Mouse (Mus musculus) limb, embryonic 13.5 days (tissue): ENCODE measurements around the gene Zfp27. TPM values are rescaled to one million over a fixed set of nuclear protein-coding genes. Genes with fewer than 3 reads are reported as not detected.

ENCODE experiments used
- ATAC-seq: fragments of 200-750 bp; cut with Nextera tagmentation; 2 replicates; pipeline ENCODE4 v1.8.0; 2017; ENCODE audit warnings: low read depth, moderate number of reproducible peaks, moderate TSS enrichment; ENCODE audit not compliant: low FRiP score
- H3K27ac ChIP-seq: fragments of 300-500 bp; sonication (generic); 2 replicates; pipeline ENCODE4 v1.5.1; 2015; ENCODE audit warnings: inconsistent platforms, mild to moderate bottlenecking, moderate library complexity
- H3K27me3 ChIP-seq: fragments of 300-500 bp; sonication (generic); 2 replicates; pipeline ENCODE4 v1.6.1; 2015; ENCODE audit warnings: mild to moderate bottlenecking, inconsistent platforms
- H3K36me3 ChIP-seq: fragments of 300-500 bp; sonication (generic); 2 replicates; pipeline ENCODE4 v1.6.1; 2015; ENCODE audit warnings: inconsistent platforms, mild to moderate bottlenecking, moderate library complexity
- H3K4me1 ChIP-seq: fragments of 300-500 bp; sonication (generic); 2 replicates; pipeline ENCODE4 v1.6.1; 2015; ENCODE audit warnings: inconsistent platforms
- H3K4me2 ChIP-seq: fragments of 300-500 bp; sonication (generic); replicated peaks from 2 replicates; pipeline ENCODE4 v1.6.1; 2015; ENCODE audit warnings: inconsistent platforms, mild to moderate bottlenecking, moderate library complexity
- H3K4me3 ChIP-seq: fragments of 300-500 bp; sonication (generic); 2 replicates; pipeline ENCODE4 v1.5.1; 2015; ENCODE audit warnings: moderate library complexity, mild to moderate bottlenecking, inconsistent platforms
- H3K9ac ChIP-seq: fragments of 300-500 bp; sonication (generic); 2 replicates; pipeline ENCODE4 v1.6.1; 2015; ENCODE audit warnings: mild to moderate bottlenecking, inconsistent platforms
- H3K9me3 ChIP-seq: fragments of 300-500 bp; sonication (generic); 2 replicates; pipeline ENCODE4 v1.6.1; 2016; ENCODE audit warnings: inconsistent platforms
- WGBS: fragments of 180-500 bp; shearing (Covaris S2); methylation state at CpG from one replicate; pipeline ENCODE4 v1.1.7; 2015; 5-methylcytosine and 5-hydroxymethylcytosine counted together
- polyA plus RNA-seq: library from polyadenylated mRNA; unstranded; fragments of >200 nt; fragmentation: Nextera tagmentation; extraction: Ambion mirVana; gene quantifications from 2 replicates; pipeline ENCODE4 v1.2.1, GENCODE M21; 2015

Gene Zfp27
- polyA plus RNA-seq, result 14.5 and 14.7 TPM in 2 replicates

- Histone ChIP-seq H3K27ac (peak within 1 kb of the TSS; percentile 94), H3K27me3 (no peaks in the 10 kb centered on the region), H3K36me3 (peaks cover 22% of the 10 kb centered on the region), H3K9ac (peak within 1 kb of the TSS; percentile 75), H3K4me3 (peak within 1 kb of the TSS; percentile 59), H3K4me2 (peak within 1 kb of the TSS; percentile 68), H3K4me1 (peaks cover 18% of the 10 kb centered on the region), H3K9me3 (no peaks in the 10 kb centered on the region)
- WGBS, result under 1% methylated on average over 22 of the region's 22 CpGs
- peak; percentile 83 for ATAC-seq
Measured at GRCm38 (mm10) chr7:29905966-29906681, at the start of gene Zfp27. TSS of gene Zfp27 (minus strand) at chr7:29906572.

- Histone ChIP-seq H3K27me3 (no peaks in the 10 kb centered on the region), H3K9ac (no peak overlapping the region), H3K4me2 (peak overlapping the region; percentile 65), H3K36me3 (peaks cover 17% of the 10 kb centered on the region), H3K9me3 (no peaks in the 10 kb centered on the region), H3K4me1 (no peaks in the 10 kb centered on the region), H3K27ac (no peak overlapping the region), H3K4me3 (peak overlapping the region; percentile 74)
- WGBS, result 32% methylated on average over 4 of the region's 4 CpGs
- no peak for ATAC-seq
Measured at GRCm38 (mm10) chr7:29954731-29955130, 48.4 kb upstream of the Zfp27 start.

- Histone ChIP-seq H3K9ac (peak within 1 kb of the TSS; percentile 94), H3K4me2 (peak within 1 kb of the TSS; percentile 65), H3K4me1 (no peaks in the 10 kb centered on the region), H3K27me3 (no peaks in the 10 kb centered on the region), H3K9me3 (no peaks in the 10 kb centered on the region), H3K36me3 (peaks cover 25% of the 10 kb centered on the region), H3K27ac (peak within 1 kb of the TSS; percentile 95), H3K4me3 (peak within 1 kb of the TSS; percentile 74)
- peak; percentile 92 for ATAC-seq
- 2% methylated on average over 52 of the region's 52 CpGs for WGBS
Measured at GRCm38 (mm10) chr7:29953513-29954401, 47.4 kb upstream of the Zfp27 start, which contains the start of gene Zfp74. TSS of gene Zfp74 (minus strand) at chr7:29954089.

- 28% methylated on average over 10 of the region's 10 CpGs for WGBS
- Histone ChIP-seq H3K27ac (peak overlapping the region; percentile 95; the same call in 1 of the 2 replicates), H3K4me3 (peak overlapping the region; percentile 74), H3K9me3 (no peaks in the 10 kb centered on the region), H3K4me2 (peak overlapping the region; percentile 65), H3K9ac (peak overlapping the region; percentile 94), H3K27me3 (no peaks in the 10 kb centered on the region), H3K4me1 (no peaks in the 10 kb centered on the region), H3K36me3 (peaks cover 30% of the 10 kb centered on the region)
- ATAC-seq, result no peak; the same call in 1 of the 2 replicates
Measured at GRCm38 (mm10) chr7:29953086-29953485, 46.7 kb upstream of the Zfp27 start.

GRCm38 (mm10) chr7:29944201-29944600, 37.8 kb upstream of the Zfp27 start:
- Histone ChIP-seq H3K9ac (no peak overlapping the region), H3K4me3 (no peak overlapping the region), H3K9me3 (no peaks in the 10 kb centered on the region), H3K4me1 (no peaks in the 10 kb centered on the region), H3K4me2 (no peak overlapping the region), H3K36me3 (peaks cover 51% of the 10 kb centered on the region), H3K27me3 (no peaks in the 10 kb centered on the region), H3K27ac (no peak overlapping the region)
- WGBS, result 84% methylated on average over 2 of the region's 2 CpGs
- no peak for ATAC-seq

GRCm38 (mm10) chr7:29943720-29944119, 37.3 kb upstream of the Zfp27 start:
- Histone ChIP-seq H3K27ac (no peak overlapping the region), H3K9me3 (no peaks in the 10 kb centered on the region), H3K36me3 (peaks cover 48% of the 10 kb centered on the region), H3K4me3 (no peak overlapping the region), H3K9ac (no peak overlapping the region), H3K27me3 (no peaks in the 10 kb centered on the region), H3K4me2 (no peak overlapping the region), H3K4me1 (no peaks in the 10 kb centered on the region)
- no peak for ATAC-seq
- WGBS, result 72% methylated on average over 2 of the region's 2 CpGs

GRCm38 (mm10) chr7:29942740-29943139, 36.4 kb upstream of the Zfp27 start:
- Histone ChIP-seq H3K27me3 (no peaks in the 10 kb centered on the region), H3K4me1 (no peaks in the 10 kb centered on the region), H3K9ac (no peak overlapping the region), H3K4me2 (no peak overlapping the region), H3K27ac (no peak overlapping the region), H3K4me3 (no peak overlapping the region), H3K9me3 (no peaks in the 10 kb centered on the region), H3K36me3 (peaks cover 44% of the 10 kb centered on the region)
- WGBS, result 58% methylated on average over 2 of the region's 2 CpGs
- no peak for ATAC-seq

- H3K4me2 ChIP-seq, result no peak overlapping the region
- peaks cover 59% of the 10 kb centered on the region for H3K36me3 ChIP-seq
- H3K9ac ChIP-seq, result no peak overlapping the region
- H3K4me3 ChIP-seq, result no peak overlapping the region
- H3K27ac ChIP-seq, result no peak overlapping the region
- no peaks in the 10 kb centered on the region for H3K9me3 ChIP-seq
- ATAC-seq, result no peak
- H3K27me3 ChIP-seq, result no peaks in the 10 kb centered on the region
- 89% methylated on average over 11 of the region's 11 CpGs for WGBS
- H3K4me1 ChIP-seq, result no peaks in the 10 kb centered on the region
Measured at GRCm38 (mm10) chr7:29941027-29941426, 34.7 kb upstream of the Zfp27 start.

GRCm38 (mm10) chr7:29938856-29939255, 32.5 kb upstream of the Zfp27 start:
- Histone ChIP-seq H3K9me3 (no peaks in the 10 kb centered on the region), H3K27me3 (no peaks in the 10 kb centered on the region), H3K4me2 (no peak overlapping the region), H3K9ac (no peak overlapping the region), H3K4me3 (no peak overlapping the region), H3K4me1 (no peaks in the 10 kb centered on the region), H3K27ac (no peak overlapping the region), H3K36me3 (peaks cover 71% of the 10 kb centered on the region)
- ATAC-seq, result no peak
- 84% methylated on average over 6 of the region's 6 CpGs for WGBS

GRCm38 (mm10) chr7:29922780-29923179, 16.4 kb upstream of the Zfp27 start:
- Histone ChIP-seq H3K27ac (no peak overlapping the region), H3K4me1 (no peaks in the 10 kb centered on the region), H3K9ac (no peak overlapping the region), H3K4me2 (no peak overlapping the region), H3K9me3 (peaks cover 7% of the 10 kb centered on the region; the same call in 1 of the 2 replicates), H3K36me3 (peaks cover 3% of the 10 kb centered on the region; the same call in 1 of the 2 replicates), H3K27me3 (no peaks in the 10 kb centered on the region), H3K4me3 (no peak overlapping the region)
- 44% methylated on average over 2 of the region's 2 CpGs for WGBS
- ATAC-seq, result no peak

GRCm38 (mm10) chr7:29921439-29922093, 15.2 kb upstream of the Zfp27 start:
- Histone ChIP-seq H3K9me3 (peaks cover 7% of the 10 kb centered on the region; the same call in 1 of the 2 replicates), H3K27me3 (no peaks in the 10 kb centered on the region), H3K36me3 (peaks cover 15% of the 10 kb centered on the region), H3K4me2 (no peak overlapping the region), H3K4me3 (no peak overlapping the region), H3K27ac (no peak overlapping the region), H3K4me1 (no peaks in the 10 kb centered on the region), H3K9ac (no peak overlapping the region)
- 74% methylated on average over 6 of the region's 6 CpGs for WGBS
- ATAC-seq, result no peak
